Mouse (Mus musculus) ovary, postnatal 10 days (tissue): ENCODE measurements around the gene Mthfr.

Source experiments
- DNase-seq: peaks from one replicate; pipeline ENCODE4 v3.0.0; 2022; ENCODE audit warnings: low spot score

The Mthfr gene

GRCm38 (mm10) chr4:148038600-148039253, at the start of gene Mthfr, which contains the start of gene Clcn6:
TSS of gene Mthfr (plus strand) at chr4:148039077.
TSS of gene Clcn6 (minus strand) at chr4:148038821.
- peak; percentile 98 for DNase-seq

DNA sequence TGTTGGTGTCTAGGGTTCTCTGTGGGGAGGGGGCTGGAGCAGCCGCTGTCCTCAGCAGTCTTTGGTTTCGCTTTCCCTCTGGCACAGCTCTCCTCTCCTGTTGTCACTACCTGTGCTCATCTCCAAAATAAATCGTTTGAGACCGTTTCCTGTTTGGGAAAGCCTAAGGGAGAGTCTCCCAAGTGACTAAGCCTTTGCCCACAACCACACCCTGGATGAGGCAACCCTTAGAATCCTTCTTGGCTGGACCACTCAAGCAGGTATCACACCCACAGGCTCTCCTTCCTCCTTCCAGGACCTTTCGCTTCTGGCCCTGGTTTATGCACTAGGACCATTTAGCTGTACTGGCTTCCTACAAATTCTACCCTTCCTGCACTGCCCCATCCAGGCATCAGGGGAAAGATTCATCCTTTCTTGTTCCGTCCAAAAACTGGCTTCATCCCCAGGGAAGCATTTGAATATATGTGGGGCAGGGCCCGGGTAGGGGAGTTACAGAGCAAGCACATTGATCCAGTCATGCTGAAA, 45.2 kb upstream of the Mthfr start:
- no peak for DNase-seq

GRCm38 (mm10) chr4:147995311-147995710, 43.6 kb upstream of the Mthfr start:
- DNase-seq, result no peak

GRCm38 (mm10) chr4:148000202-148000772, 38.6 kb upstream of the Mthfr start, which contains the start of gene Nppa:
TSS of gene Nppa (plus strand) at chr4:148000722.
- no peak for DNase-seq

DNA sequence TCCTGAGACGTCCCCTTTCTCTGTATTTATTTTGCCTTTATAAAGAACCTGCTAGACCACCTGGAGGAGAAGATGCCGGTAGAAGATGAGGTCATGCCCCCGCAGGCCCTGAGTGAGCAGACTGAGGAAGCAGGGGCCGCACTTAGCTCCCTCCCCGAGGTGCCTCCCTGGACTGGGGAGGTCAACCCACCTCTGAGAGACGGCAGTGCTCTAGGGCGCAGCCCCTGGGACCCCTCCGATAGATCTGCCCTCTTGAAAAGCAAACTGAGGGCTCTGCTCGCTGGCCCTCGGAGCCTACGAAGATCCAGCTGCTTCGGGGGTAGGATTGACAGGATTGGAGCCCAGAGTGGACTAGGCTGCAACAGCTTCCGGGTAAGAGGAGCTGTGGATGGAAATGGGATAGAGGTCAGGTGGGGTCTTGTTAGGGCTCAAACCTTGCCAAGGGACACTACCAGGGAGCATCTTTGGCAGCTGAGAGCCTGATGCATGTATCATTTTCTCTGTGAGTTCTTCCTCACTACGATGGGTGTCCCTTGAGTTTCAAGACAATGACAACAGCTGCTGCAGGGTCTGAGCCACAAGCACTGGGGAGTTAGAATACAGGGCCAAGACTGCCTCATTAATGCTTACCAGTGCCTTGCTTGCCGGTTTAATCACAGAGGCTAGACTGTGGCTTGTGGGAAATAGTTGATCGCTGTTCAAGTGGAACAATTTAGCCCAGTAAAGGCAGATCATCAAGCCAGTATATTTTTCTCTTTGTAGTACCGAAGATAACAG, 37.7 kb upstream of the Mthfr start:
- no peak for DNase-seq

GRCm38 (mm10) chr4:148001866-148002265, 37.0 kb upstream of the Mthfr start:
- no peak for DNase-seq

DNA sequence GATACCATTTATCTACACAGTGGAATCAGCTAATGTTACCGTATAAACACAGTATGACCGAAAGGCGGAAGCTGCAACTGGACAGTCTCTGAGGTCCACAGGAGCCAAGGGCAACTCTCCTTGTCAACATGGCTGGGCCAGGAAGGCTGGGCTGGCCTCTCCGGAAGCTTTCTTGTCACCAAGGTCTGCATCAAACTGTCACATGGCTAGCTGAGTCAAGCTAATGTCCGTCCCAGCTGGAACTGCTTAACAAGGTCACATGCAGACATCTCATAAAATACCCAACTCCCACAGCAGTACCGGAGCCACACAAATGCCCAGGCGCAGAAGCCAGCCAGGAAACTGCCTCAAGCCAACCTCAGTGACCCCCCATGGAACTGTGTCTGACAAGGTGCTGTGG, 34.5 kb upstream of the Mthfr start:
- DNase-seq, result no peak

- peak; percentile 6 for DNase-seq
Observed at GRCm38 (mm10) chr4:148008412-148008811, 30.5 kb upstream of the Mthfr start.

DNA sequence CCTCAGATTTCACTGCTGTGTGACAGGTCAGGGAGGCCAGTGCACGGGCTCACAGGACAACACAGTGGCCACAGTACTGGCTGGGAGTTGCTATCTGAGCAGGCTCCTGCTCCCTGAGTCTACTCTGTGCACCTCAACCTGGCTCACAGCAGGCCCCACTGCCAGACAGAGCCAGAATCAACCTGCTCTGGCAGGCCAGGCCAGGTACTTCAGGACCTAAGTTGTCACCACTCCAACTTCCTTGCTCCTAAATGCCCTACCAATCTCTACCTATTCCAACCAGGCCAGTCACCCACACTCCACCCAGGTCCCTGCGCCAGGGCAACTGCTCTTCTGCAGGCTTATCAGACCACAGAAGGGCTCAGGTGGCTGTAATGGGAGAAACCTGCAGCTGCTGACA, 29.2 kb upstream of the Mthfr start:
- no peak for DNase-seq

DNA sequence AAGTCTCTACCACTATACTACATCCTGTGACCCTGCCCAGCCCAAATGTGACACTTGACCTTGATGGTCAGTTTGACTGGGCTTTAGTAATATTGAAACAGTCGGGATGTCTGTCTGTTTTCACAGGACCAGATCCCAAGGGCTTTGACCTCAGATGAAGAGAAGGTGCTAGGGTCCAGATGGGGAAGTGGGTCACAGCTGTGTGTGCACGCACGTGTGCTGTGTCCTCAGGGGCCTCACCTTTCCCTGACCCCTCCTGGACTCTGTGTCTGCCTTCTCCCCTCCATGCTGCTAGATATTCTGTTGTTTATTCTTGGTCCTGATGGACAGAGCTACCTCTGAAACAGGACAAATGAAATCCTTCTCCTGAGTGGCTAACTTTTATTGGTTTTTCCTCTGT, 27.5 kb upstream of the Mthfr start:
- DNase-seq, result no peak

DNA sequence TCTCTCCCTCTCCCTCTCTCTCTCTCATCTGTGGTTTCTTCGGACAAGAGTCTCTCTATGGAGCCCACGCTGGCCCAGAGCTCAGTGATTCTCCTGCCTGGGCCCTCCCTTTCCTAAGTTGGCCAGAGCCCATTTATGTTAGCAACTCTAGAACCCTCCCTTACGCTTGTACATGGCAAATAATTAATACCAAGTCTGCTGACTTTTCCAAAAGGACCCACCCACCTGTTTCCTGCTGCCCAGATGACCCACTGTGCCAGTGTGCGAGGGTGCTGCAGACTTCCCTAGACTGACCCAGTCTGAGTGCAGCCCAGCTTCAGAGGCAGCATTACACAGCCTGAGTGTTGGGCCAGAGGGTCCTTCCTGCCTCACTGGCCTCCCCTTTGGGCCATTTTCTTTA, 26.7 kb upstream of the Mthfr start:
- DNase-seq, result no peak

DNA sequence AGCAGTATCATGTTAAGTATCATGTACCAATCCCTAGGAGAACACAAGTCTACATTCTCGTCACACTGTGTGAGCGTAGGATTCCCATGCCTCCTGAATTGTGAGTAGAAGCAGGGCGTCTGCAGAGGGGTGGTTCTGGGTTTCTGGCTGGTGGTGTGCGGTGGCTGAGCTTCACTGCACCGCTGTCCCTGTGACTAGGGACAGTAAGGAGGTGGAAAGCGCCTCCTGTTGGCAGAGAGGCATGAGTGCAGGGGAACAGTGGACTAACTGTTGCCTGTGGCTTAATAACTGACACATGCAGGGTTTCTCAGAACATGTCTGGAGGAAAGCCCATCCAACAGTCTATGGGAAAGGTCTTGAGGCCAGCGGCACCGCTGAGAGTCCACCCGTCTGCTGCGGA, 23.5 kb upstream of the Mthfr start:
- no peak for DNase-seq

DNA sequence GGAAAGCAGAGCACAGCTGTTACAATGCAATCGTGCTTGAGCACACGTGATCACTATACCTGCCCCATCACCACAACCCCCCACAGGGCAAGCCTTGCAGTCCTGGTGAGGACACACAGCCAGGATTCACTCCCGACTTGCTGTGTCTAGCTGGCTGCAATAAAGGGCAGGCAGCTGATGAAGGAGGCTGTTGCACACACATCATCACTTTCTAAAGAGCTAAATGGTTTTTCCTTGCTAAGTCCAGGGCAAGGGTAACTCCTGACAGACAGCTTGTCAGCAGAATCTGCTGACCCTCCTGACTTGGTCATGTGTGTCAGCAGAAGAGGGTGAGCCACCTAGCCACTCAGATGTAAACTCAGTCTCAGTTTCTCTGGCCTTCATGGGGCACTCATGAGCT, 21.9 kb upstream of the Mthfr start:
- no peak for DNase-seq

DNA sequence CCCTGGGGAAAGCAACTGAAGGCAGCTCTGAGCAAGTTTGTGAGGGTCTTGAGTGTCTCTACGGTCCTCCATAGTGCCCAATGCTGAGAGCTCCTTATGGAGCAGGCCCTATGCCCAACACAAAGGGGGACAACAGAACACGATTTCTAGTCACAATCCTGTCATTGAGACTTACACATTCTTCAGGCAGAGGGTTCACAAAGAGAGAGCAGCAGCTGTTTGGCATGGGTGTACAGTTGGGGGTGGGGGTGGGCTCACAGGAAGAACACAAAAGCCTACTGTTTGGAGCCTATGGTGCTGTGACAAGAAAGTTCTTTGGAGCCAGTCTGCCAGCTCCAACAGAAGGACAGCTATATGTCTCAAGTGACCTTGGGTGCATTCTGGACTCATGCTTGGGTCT, 20.5 kb upstream of the Mthfr start:
- DNase-seq, result no peak

DNA sequence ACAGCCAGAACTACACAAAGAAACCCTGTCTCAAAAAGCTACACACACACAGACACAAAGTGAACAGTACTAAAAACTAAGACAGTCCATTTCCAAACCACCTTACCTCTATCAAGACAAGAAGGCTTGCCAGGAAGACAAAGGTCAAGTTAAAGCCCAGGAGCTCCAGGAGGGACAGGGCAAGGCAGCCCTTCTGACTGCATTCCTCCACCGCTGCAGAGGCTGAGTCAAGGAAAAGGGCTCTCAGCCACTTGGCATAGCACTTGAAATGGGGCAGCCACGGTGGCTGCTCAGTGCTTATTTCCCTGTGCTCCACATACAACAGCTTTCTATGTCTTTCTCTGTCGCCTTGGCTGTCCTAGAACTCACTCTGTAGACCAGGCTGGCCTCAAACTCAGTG, 14.9 kb upstream of the Mthfr start:
- DNase-seq, result no peak

- no peak for DNase-seq
Observed at GRCm38 (mm10) chr4:148029297-148029696, 9.6 kb upstream of the Mthfr start.

- no peak for DNase-seq
Observed at GRCm38 (mm10) chr4:148030506-148030905, 8.4 kb upstream of the Mthfr start.

- no peak for DNase-seq
Observed at GRCm38 (mm10) chr4:148033858-148034410, 4.9 kb upstream of the Mthfr start.

DNA sequence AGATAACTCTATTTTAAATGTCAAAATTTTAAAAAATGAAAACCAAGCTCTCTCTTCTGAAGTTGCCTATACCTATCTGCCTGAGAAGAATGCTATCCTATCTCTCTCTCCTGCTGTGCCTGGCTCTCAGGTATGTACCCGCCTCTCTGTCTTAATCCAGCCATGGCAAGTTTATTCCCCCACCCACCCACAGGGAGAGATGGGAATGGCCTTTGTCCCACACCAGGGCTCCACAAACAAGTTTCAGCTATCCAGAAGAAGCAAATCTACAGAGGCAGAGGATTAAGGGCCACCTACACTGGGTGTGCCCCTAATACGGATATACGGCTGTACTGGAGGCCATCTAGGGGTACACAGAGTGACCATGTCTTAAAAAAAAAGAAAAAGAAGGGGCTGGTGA, 3.4 kb upstream of the Mthfr start:
- DNase-seq, result no peak

GRCm38 (mm10) chr4:148038079-148038599, 738 bp upstream of the Mthfr start:
- no peak for DNase-seq

DNA sequence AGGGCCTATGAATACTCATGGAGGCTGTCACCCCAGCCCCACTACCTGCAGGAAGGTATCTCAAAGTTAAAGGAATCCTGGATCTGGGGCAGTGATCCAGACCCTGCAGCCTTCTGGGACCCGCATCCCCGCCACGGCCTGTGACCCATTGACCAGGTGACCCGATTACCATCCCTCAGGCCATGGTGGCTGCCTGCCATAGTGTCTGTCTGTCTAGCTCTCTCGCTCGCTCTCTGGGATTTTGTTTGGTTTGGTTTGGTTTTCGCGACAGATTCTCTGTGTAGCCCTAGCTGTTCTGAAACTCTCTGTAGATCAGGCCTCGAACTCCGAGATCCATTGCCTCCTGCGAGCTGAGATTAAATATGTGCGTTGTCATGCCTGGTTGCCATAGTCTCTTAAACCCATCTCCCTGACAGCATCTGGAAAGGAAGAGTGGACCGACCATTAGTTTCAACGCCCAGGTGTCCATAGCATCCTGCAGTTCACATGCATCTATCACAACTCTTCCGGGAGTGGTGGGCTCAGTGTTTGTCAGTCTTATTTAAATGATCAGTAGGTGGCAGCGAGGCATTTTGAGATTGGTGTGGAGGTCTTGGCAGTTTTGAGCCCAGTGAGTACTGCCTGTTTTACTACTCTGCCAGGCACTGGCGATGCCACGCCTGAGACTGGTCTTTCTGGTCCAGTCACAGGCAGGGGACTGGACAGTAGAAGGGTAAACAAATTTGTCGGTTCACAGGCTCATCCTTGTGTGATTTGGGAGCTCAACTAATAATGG, 564 bp downstream of the Mthfr start:
- DNase-seq, result no peak
